Mouse (Mus musculus) intestine, embryonic 14.5 days (tissue): Measurements from ENCODE around the gene Clec16a. TPM values are rescaled to one million over a fixed set of nuclear protein-coding genes. Genes with fewer than 3 reads are reported as not detected.

Experiments used
- ATAC-seq: fragments of 200-750 bp; cut with Nextera tagmentation; replicated peaks from 2 replicates; pipeline ENCODE4 v1.8.0; 2017; ENCODE audit warnings: low read depth, moderate number of reproducible peaks, moderate TSS enrichment, moderate library complexity; ENCODE audit not compliant: low FRiP score, low TSS enrichment
- DNase-seq: peaks from one replicate; pipeline ENCODE4 v3.0.0-alpha.2; 2018; ENCODE audit warnings: low spot score
- H3K27ac ChIP-seq: fragments of 300-500 bp; sonication (generic); 2 replicates; pipeline ENCODE4 v1.5.1; 2014; ENCODE audit warnings: low read depth, mild to moderate bottlenecking, control low read depth
- H3K27me3 ChIP-seq: fragments of 300-500 bp; sonication (generic); replicated peaks from 2 replicates; pipeline ENCODE4 v1.6.1; 2014; ENCODE audit warnings: low read length, control low read depth; ENCODE audit not compliant: control insufficient read depth, insufficient read depth
- H3K36me3 ChIP-seq: fragments of 300-500 bp; sonication (generic); 2 replicates; pipeline ENCODE4 v1.6.1; 2014; ENCODE audit warnings: low read length, control low read depth; ENCODE audit not compliant: control insufficient read depth, insufficient read depth
- H3K4me1 ChIP-seq: fragments of 300-500 bp; sonication (generic); replicated peaks from 2 replicates; pipeline ENCODE4 v1.6.1; 2014; ENCODE audit warnings: low read length, control low read depth, mixed read lengths; ENCODE audit not compliant: control insufficient read depth, insufficient read depth
- H3K4me2 ChIP-seq: fragments of 300-500 bp; sonication (generic); 2 replicates; pipeline ENCODE4 v1.6.1; 2014; ENCODE audit warnings: low read length
- H3K4me3 ChIP-seq: fragments of 300-500 bp; sonication (generic); 2 replicates; pipeline ENCODE4 v1.5.1; 2014; ENCODE audit warnings: low read depth, low read length, control low read depth, mixed read lengths
- H3K9ac ChIP-seq: fragments of 300-500 bp; sonication (generic); 2 replicates; pipeline ENCODE4 v1.6.1; 2014; ENCODE audit warnings: mild to moderate bottlenecking, low read length
- H3K9me3 ChIP-seq: fragments of 300-500 bp; sonication (generic); 2 replicates; pipeline ENCODE4 v1.6.1; 2016; ENCODE audit warnings: low read length, control low read depth; ENCODE audit not compliant: control insufficient read depth
- WGBS: fragments of 180-500 bp; shearing (Covaris S2); extraction: QIAGEN DNeasy Blood & Tissue Kit; methylation state at CpG from one replicate; pipeline ENCODE4 v1.1.7; 2014; 5-methylcytosine and 5-hydroxymethylcytosine counted together
- polyA plus RNA-seq: library from polyadenylated mRNA; unstranded; fragments of >200 nt; fragmentation: Nextera tagmentation; extraction: Ambion mirVana; gene quantifications from 2 replicates; pipeline ENCODE4 v1.2.1, GENCODE M21; 2014

Clec16a gene
- polyA plus RNA-seq, 1 experiment from 2014 or later, result 26.6 TPM

- peaks cover 13% of the 10 kb centered on the region for H3K4me1 ChIP-seq
- DNase-seq, result no peak
- 58% methylated on average over 5 of the region's 5 CpGs for WGBS
- no peak overlapping the region for H3K4me2 ChIP-seq
- H3K4me3 ChIP-seq, result no peak overlapping the region
- no peaks in the 10 kb centered on the region for H3K9me3 ChIP-seq
- no peak for ATAC-seq
- no peak overlapping the region for H3K9ac ChIP-seq
- H3K36me3 ChIP-seq, result no peaks in the 10 kb centered on the region
- no peak overlapping the region for H3K27ac ChIP-seq
- no peaks in the 10 kb centered on the region for H3K27me3 ChIP-seq
These were observed 146.6 kb downstream of the Clec16a start for GRCm38 (mm10) chr16:10691705-10692104.

GRCm38 (mm10) chr16:10692848-10693247 is 147.7 kb downstream of the Clec16a start:
- no peak overlapping the region for H3K9ac ChIP-seq
- no peak overlapping the region for H3K4me2 ChIP-seq
- 92% methylated on average over 8 of the region's 8 CpGs for WGBS
- DNase-seq (no peak), ATAC-seq (no peak)
- no peaks in the 10 kb centered on the region for H3K9me3 ChIP-seq
- no peak overlapping the region for H3K4me3 ChIP-seq
- H3K4me1 ChIP-seq, result peaks cover 13% of the 10 kb centered on the region
- no peaks in the 10 kb centered on the region for H3K27me3 ChIP-seq
- no peaks in the 10 kb centered on the region for H3K36me3 ChIP-seq
- no peak overlapping the region for H3K27ac ChIP-seq

GRCm38 (mm10) chr16:10693424-10693823 is 148.3 kb downstream of the Clec16a start:
- no peak overlapping the region for H3K9ac ChIP-seq
- peaks cover 13% of the 10 kb centered on the region for H3K4me1 ChIP-seq
- no peaks in the 10 kb centered on the region for H3K9me3 ChIP-seq
- WGBS, result 80% methylated on average over 1 of the region's 1 CpGs
- no peaks in the 10 kb centered on the region for H3K36me3 ChIP-seq
- DNase-seq (no peak), ATAC-seq (no peak)
- H3K4me2 ChIP-seq, result no peak overlapping the region
- H3K27me3 ChIP-seq, result no peaks in the 10 kb centered on the region
- no peak overlapping the region for H3K27ac ChIP-seq
- H3K4me3 ChIP-seq, result no peak overlapping the region

- DNase-seq (no peak), ATAC-seq (peak; percentile 58)
- H3K27ac ChIP-seq, result no peak overlapping the region
- peaks cover 13% of the 10 kb centered on the region for H3K4me1 ChIP-seq
- no peaks in the 10 kb centered on the region for H3K27me3 ChIP-seq
- no peaks in the 10 kb centered on the region for H3K9me3 ChIP-seq
- no peak overlapping the region for H3K4me3 ChIP-seq
- H3K36me3 ChIP-seq, result no peaks in the 10 kb centered on the region
- 34% methylated on average over 11 of the region's 11 CpGs for WGBS
- H3K9ac ChIP-seq, result no peak overlapping the region
- no peak overlapping the region for H3K4me2 ChIP-seq
These were observed 149.3 kb downstream of the Clec16a start for GRCm38 (mm10) chr16:10694414-10694851.

GRCm38 (mm10) chr16:10697861-10698659 is 152.9 kb downstream of the Clec16a start:
- DNase-seq (no peak), ATAC-seq (no peak)
- no peak overlapping the region for H3K27ac ChIP-seq
- no peak overlapping the region for H3K9ac ChIP-seq
- H3K4me2 ChIP-seq, result no peak overlapping the region
- no peaks in the 10 kb centered on the region for H3K27me3 ChIP-seq
- WGBS, result 69% methylated on average over 6 of the region's 6 CpGs
- no peaks in the 10 kb centered on the region for H3K9me3 ChIP-seq
- H3K4me3 ChIP-seq, result no peak overlapping the region
- H3K4me1 ChIP-seq, result peaks cover 7% of the 10 kb centered on the region
- no peaks in the 10 kb centered on the region for H3K36me3 ChIP-seq

- Histone ChIP-seq H3K27me3 (no peaks in the 10 kb centered on the region), H3K4me3 (no peak overlapping the region), H3K9ac (no peak overlapping the region), H3K9me3 (no peaks in the 10 kb centered on the region), H3K36me3 (no peaks in the 10 kb centered on the region), H3K4me1 (peaks cover 10% of the 10 kb centered on the region), H3K4me2 (no peak overlapping the region), H3K27ac (no peak overlapping the region)
- no peak for DNase-seq
- WGBS, result 83% methylated on average over 3 of the region's 3 CpGs
- ATAC-seq, result no peak
These were observed 154.2 kb downstream of the Clec16a start for GRCm38 (mm10) chr16:10699316-10699715.

GRCm38 (mm10) chr16:10700160-10700559 is 155.0 kb downstream of the Clec16a start:
- peaks cover 8% of the 10 kb centered on the region; the same call in 1 of the 2 replicates for H3K4me1 ChIP-seq
- H3K4me3 ChIP-seq, result no peak overlapping the region
- H3K9ac ChIP-seq, result no peak overlapping the region
- DNase-seq (no peak), ATAC-seq (no peak)
- 47% methylated on average over 2 of the region's 2 CpGs for WGBS
- H3K27me3 ChIP-seq, result no peaks in the 10 kb centered on the region
- no peak overlapping the region for H3K4me2 ChIP-seq
- H3K9me3 ChIP-seq, result no peaks in the 10 kb centered on the region
- no peak overlapping the region for H3K27ac ChIP-seq
- no peaks in the 10 kb centered on the region for H3K36me3 ChIP-seq

- H3K4me3 ChIP-seq, result no peak overlapping the region
- H3K27me3 ChIP-seq, result no peaks in the 10 kb centered on the region
- no peak overlapping the region for H3K27ac ChIP-seq
- no peak overlapping the region for H3K9ac ChIP-seq
- 63% methylated on average over 2 of the region's 2 CpGs for WGBS
- H3K4me2 ChIP-seq, result no peak overlapping the region
- no peaks in the 10 kb centered on the region for H3K36me3 ChIP-seq
- no peak for DNase-seq
- H3K4me1 ChIP-seq, result peaks cover 8% of the 10 kb centered on the region; the same call in 1 of the 2 replicates
- ATAC-seq, result no peak
- H3K9me3 ChIP-seq, result no peaks in the 10 kb centered on the region
These were observed 157.3 kb downstream of the Clec16a start for GRCm38 (mm10) chr16:10702399-10702798.

GRCm38 (mm10) chr16:10703932-10704331 is 158.8 kb downstream of the Clec16a start:
- 36% methylated on average over 4 of the region's 4 CpGs for WGBS
- Histone ChIP-seq H3K4me3 (no peak overlapping the region), H3K27me3 (no peaks in the 10 kb centered on the region), H3K4me1 (peaks cover 8% of the 10 kb centered on the region; the same call in 1 of the 2 replicates), H3K4me2 (no peak overlapping the region), H3K27ac (no peak overlapping the region), H3K36me3 (no peaks in the 10 kb centered on the region), H3K9me3 (no peaks in the 10 kb centered on the region), H3K9ac (no peak overlapping the region)
- ATAC-seq, result no peak
- no peak for DNase-seq
